Mouse (Mus musculus) heart, embryonic 16.5 days (tissue): ENCODE data around the gene Btf3. TPM values are rescaled to one million over a fixed set of nuclear protein-coding genes. Genes with fewer than 3 reads are reported as not detected.
A peak's percentile ranks its signal among the peaks of the same experiment; 100 is the strongest.

Experiments
- ATAC-seq: fragments of 200-750 bp; cut with Nextera tagmentation; replicated peaks from 2 replicates; pipeline ENCODE4 v1.8.0; 2017; ENCODE audit warnings: moderate number of reproducible peaks; ENCODE audit not compliant: insufficient read depth, low FRiP score; ENCODE audit errors: extremely low read depth
- H3K27ac ChIP-seq: fragments of 300-500 bp; sonication (generic); 2 replicates; pipeline ENCODE4 v1.5.1; 2014; ENCODE audit warnings: mild to moderate bottlenecking, low read length, control low read depth, moderate library complexity
- H3K27me3 ChIP-seq: fragments of 300-500 bp; sonication (generic); 2 replicates; pipeline ENCODE4 v1.6.1; 2014; ENCODE audit warnings: low read length, mixed read lengths; ENCODE audit not compliant: control insufficient read depth, insufficient read depth
- H3K36me3 ChIP-seq: fragments of 300-500 bp; sonication (generic); 2 replicates; pipeline ENCODE4 v1.6.1; 2014; ENCODE audit not compliant: control insufficient read depth, insufficient read depth
- H3K4me1 ChIP-seq: fragments of 300-500 bp; sonication (generic); 2 replicates; pipeline ENCODE4 v1.6.1; 2014; ENCODE audit warnings: low read length, mixed read lengths; ENCODE audit not compliant: control insufficient read depth, insufficient read depth
- H3K4me2 ChIP-seq: fragments of 300-500 bp; sonication (generic); 2 replicates; pipeline ENCODE4 v1.6.1; 2014; ENCODE audit warnings: low read depth, mild to moderate bottlenecking, control low read depth, low read length
- H3K4me3 ChIP-seq: fragments of 300-500 bp; sonication (generic); 2 replicates; pipeline ENCODE4 v1.5.1; 2014; ENCODE audit warnings: mild to moderate bottlenecking, control low read depth, low read length
- H3K9ac ChIP-seq: fragments of 300-500 bp; sonication (generic); 2 replicates; pipeline ENCODE4 v1.6.1; 2014; ENCODE audit warnings: low read length, control low read depth
- H3K9me3 ChIP-seq: fragments of 300-500 bp; sonication (generic); replicated peaks from 2 replicates; pipeline ENCODE4 v1.6.1; 2016; ENCODE audit warnings: low read length; ENCODE audit not compliant: control insufficient read depth
- WGBS: fragments of 180-500 bp; shearing (Covaris S2); extraction: QIAGEN DNeasy Blood & Tissue Kit; methylation state at CpG from one replicate; pipeline ENCODE4 v1.1.7; 2014; 5-methylcytosine and 5-hydroxymethylcytosine counted together
- polyA plus RNA-seq: library from polyadenylated mRNA; unstranded; fragments of >200 nt; fragmentation: Nextera tagmentation; extraction: Ambion mirVana; gene quantifications from 2 replicates; pipeline ENCODE4 v1.2.1, GENCODE M21; 2015

Btf3 gene
- polyA plus RNA-seq, 1 experiment from 2014 or later: 369 TPM

- Histone ChIP-seq H3K27ac (peak overlapping the region; percentile 51), H3K4me1 (peaks cover 3% of the 10 kb centered on the region), H3K27me3 (no peaks in the 10 kb centered on the region), H3K4me3 (no peak overlapping the region), H3K36me3 (peaks cover 25% of the 10 kb centered on the region), H3K9ac (no peak overlapping the region), H3K9me3 (no peaks in the 10 kb centered on the region), H3K4me2 (no peak overlapping the region)
- WGBS: 19% methylated on average over 4 of the region's 4 CpGs
- peak; percentile 83 for ATAC-seq
These were observed 41.2 kb downstream of the Btf3 start for GRCm38 (mm10) chr13:98275646-98276045.

DNA sequence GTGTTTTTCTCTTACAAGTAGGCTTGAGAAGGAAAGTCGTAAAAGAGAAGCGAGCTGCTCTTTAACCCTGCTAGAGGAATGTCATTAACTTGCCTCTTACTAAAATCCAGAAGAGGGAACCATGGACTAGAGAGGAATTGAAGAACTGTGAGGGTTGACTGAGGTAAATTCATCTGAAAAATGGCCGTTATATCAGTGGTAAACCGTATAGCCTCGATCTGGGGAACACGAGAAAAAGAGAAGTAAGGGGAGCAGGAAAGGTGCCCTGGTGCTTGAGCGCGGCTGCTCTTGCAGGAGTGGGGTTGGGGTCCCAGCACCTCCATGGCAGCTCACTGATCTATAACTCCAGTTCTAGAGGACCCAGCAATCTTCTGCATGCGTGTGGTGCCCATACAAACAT, 42.8 kb downstream of the Btf3 start:
- Histone ChIP-seq H3K27me3 (no peaks in the 10 kb centered on the region), H3K27ac (no peak overlapping the region), H3K36me3 (peaks cover 27% of the 10 kb centered on the region), H3K9ac (no peak overlapping the region), H3K4me3 (no peak overlapping the region), H3K9me3 (no peaks in the 10 kb centered on the region), H3K4me1 (peaks cover 3% of the 10 kb centered on the region), H3K4me2 (no peak overlapping the region)
- 93% methylated on average over 9 of the region's 9 CpGs for WGBS
- no peak for ATAC-seq

DNA sequence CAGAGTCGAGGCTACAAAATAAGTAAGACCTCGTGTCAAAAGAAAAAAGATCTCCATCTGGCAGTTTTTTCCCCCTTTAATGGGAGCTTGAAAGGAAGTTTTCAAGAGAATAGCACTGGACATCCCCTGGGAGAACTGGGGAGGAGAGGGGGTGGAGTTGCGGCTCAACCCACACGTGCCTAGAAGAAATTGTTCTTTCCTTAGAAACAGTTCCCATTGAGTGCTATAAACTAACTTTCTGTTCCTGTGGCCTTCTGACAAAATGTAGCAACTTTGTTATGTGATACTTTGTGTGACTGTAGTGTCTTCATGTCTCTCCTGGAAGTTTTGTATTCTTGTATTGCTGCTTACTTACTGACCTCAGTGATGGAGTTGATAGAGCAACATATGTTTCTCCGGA, 52.7 kb downstream of the Btf3 start:
- H3K27me3 ChIP-seq: no peaks in the 10 kb centered on the region
- peak overlapping the region; percentile 95 for H3K4me3 ChIP-seq
- H3K36me3 ChIP-seq: peaks cover 10% of the 10 kb centered on the region
- no peak overlapping the region; the same call in 1 of the 2 replicates for H3K27ac ChIP-seq
- 28% methylated on average over 5 of the region's 5 CpGs for WGBS
- H3K9me3 ChIP-seq: no peaks in the 10 kb centered on the region
- ATAC-seq: no peak
- H3K4me1 ChIP-seq: peaks cover 18% of the 10 kb centered on the region
- H3K4me2 ChIP-seq: peak overlapping the region; percentile 72
- peak overlapping the region; percentile 94 for H3K9ac ChIP-seq

DNA sequence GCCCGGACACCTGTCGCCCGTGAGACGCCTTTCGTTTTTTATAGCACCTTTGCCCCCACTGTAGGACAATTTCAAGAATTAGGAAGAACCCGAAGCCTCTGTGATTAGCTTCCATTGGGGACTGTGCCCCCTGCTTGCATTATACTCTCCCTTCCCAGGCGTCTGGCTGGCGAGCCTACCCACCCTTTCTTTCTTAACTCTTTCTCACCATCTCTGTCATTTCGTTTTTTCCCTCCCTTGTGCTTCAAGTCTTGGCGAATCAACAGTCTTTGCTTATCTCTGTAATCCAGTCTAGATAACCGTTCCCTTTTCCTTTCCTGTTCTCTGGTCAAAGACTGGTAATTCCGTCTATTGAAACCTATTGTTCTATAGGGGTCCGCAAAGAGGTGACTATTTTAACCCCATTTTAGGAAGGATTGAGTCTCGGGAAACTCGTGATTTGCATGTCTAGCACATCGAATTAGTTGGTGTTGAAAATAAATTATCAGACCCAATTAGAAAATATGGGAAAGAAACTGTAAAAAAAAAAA, 53.3 kb downstream of the Btf3 start:
- Histone ChIP-seq H3K36me3 (peaks cover 4% of the 10 kb centered on the region), H3K27me3 (no peaks in the 10 kb centered on the region), H3K27ac (peak overlapping the region; percentile 95), H3K4me3 (peak overlapping the region; percentile 95), H3K9ac (peak overlapping the region; percentile 94), H3K9me3 (no peaks in the 10 kb centered on the region), H3K4me1 (peaks cover 18% of the 10 kb centered on the region), H3K4me2 (peak overlapping the region; percentile 72)
- ATAC-seq: peak; percentile 32; the same call in 1 of the 2 replicates
- under 1% methylated on average over 16 of the region's 16 CpGs for WGBS

- H3K36me3 ChIP-seq: peaks cover 9% of the 10 kb centered on the region
- peak within 1 kb of the TSS; percentile 94 for H3K9ac ChIP-seq
- peaks cover 18% of the 10 kb centered on the region for H3K4me1 ChIP-seq
- H3K27me3 ChIP-seq: no peaks in the 10 kb centered on the region
- peak within 1 kb of the TSS; percentile 95 for H3K4me3 ChIP-seq
- under 1% methylated on average over 70 of the region's 71 CpGs for WGBS
- peak within 1 kb of the TSS; percentile 96 for H3K4me2 ChIP-seq
- ATAC-seq: peak; percentile 100
- H3K27ac ChIP-seq: peak within 1 kb of the TSS; percentile 95
- H3K9me3 ChIP-seq: no peaks in the 10 kb centered on the region
These were observed 54.0 kb downstream of the Btf3 start, which contains the start of the genes Utp15 and Ankra2 for GRCm38 (mm10) chr13:98262636-98263457. Gene Utp15 (minus strand): TSS chr13:98263041. Gene Ankra2 (plus strand): TSS chr13:98263074.

Other genes starting within 250 kb of the Btf3 start
- gene Arhgef28, start 110.6 kb downstream of the Btf3 start, polyA plus RNA-seq: 10.3 and 13.6 TPM in 2 replicates
- 15.7 and 17.2 TPM in 2 replicates for gene Utp15, start 54.0 kb downstream of the Btf3 start, polyA plus RNA-seq
- gene Ankra2, start 53.9 kb downstream of the Btf3 start, polyA plus RNA-seq: 15.0 and 16.1 TPM in 2 replicates
- not detected in 2 replicates for gene Gm21976, start 37.1 kb downstream of the Btf3 start, polyA plus RNA-seq
- not detected in 2 replicates for gene Foxd1, start 37.2 kb upstream of the Btf3 start, polyA plus RNA-seq
- gene Gm10320, start 175.0 kb upstream of the Btf3 start, polyA plus RNA-seq: 0.76 and 1.9 TPM in 2 replicates